Mouse (Mus musculus): ENCODE measurements around the gene Ap1s1.

Ap1s1 gene

GRCm38 (mm10) chr5:137015913-137016312 lies 30.0 kb downstream of the Ap1s1 start:
- no peak for DNase-seq

GRCm38 (mm10) chr5:137012401-137012950 lies 33.5 kb downstream of the Ap1s1 start:
- no peak for DNase-seq

- peak; percentile 57 to 63 for DNase-seq
Measured at GRCm38 (mm10) chr5:137009988-137010387, 35.9 kb downstream of the Ap1s1 start.

GRCm38 (mm10) chr5:137007276-137007675 lies 38.7 kb downstream of the Ap1s1 start:
- no peak for DNase-seq

GRCm38 (mm10) chr5:137000612-137001011 lies 45.3 kb downstream of the Ap1s1 start:
- no peak for DNase-seq

GRCm38 (mm10) chr5:136999449-136999848 lies 46.5 kb downstream of the Ap1s1 start:
- DNase-seq = no peak

- no peak for DNase-seq
Measured at GRCm38 (mm10) chr5:136989801-136990200, 56.1 kb downstream of the Ap1s1 start.

GRCm38 (mm10) chr5:136988420-136988819 lies 57.5 kb downstream of the Ap1s1 start:
- DNase-seq = no peak

GRCm38 (mm10) chr5:136987934-136988271 lies 58.0 kb downstream of the Ap1s1 start, which contains the start of gene Znhit1:
TSS of gene Znhit1 (minus strand) at chr5:136988021.
- DNase-seq = no peak

GRCm38 (mm10) chr5:136987138-136987933 lies 58.6 kb downstream of the Ap1s1 start:
- DNase-seq = peak in 1 of 2 experiments; percentile 73

GRCm38 (mm10) chr5:136986695-136987137 lies 59.2 kb downstream of the Ap1s1 start, which contains the start of gene Plod3:
TSS of gene Plod3 (plus strand) at chr5:136987019.
- DNase-seq = peak; percentile 95 to 96

Data from cerebellum, postnatal 36 days (tissue).